Mouse (Mus musculus) spleen, adult 2 months (tissue): ENCODE results near the gene Pih1d2. TPM values are rescaled to one million over a fixed set of nuclear protein-coding genes. Genes with fewer than 3 reads are reported as not detected.

Experiments used
- DNase-seq, 2 experiments: peaks; one replicate each; pipeline versions ENCODE4 v3.0.0 to v3.0.0-alpha.2; 2012 to 2021; ENCODE audit warnings: low spot score in 2 of 2, low read depth in 1 of 2
- H3K27ac ChIP-seq: fragments of 200-500 bp; 2 replicates; pipeline ENCODE4 v1.5.1; 2012; ENCODE audit warnings: low read length, inconsistent platforms; ENCODE audit not compliant: insufficient read depth
- H3K27me3 ChIP-seq: fragments of 200-500 bp; 2 replicates; pipeline ENCODE4 v1.6.1; 2012; ENCODE audit warnings: mild to moderate bottlenecking, moderate library complexity, low read length, inconsistent platforms; ENCODE audit not compliant: control insufficient read depth, insufficient read depth
- H3K36me3 ChIP-seq: fragments of 200-500 bp; 2 replicates; pipeline ENCODE4 v1.6.1; 2012; ENCODE audit warnings: mild to moderate bottlenecking, low read length, inconsistent platforms; ENCODE audit not compliant: control insufficient read depth, insufficient read depth
- H3K4me1 ChIP-seq: fragments of 200-500 bp; 2 replicates; pipeline ENCODE4 v1.6.1; 2011; ENCODE audit warnings: inconsistent platforms; ENCODE audit not compliant: control insufficient read depth, insufficient read depth, insufficient read length
- H3K4me3 ChIP-seq: fragments of 200-500 bp; 2 replicates; pipeline ENCODE4 v1.5.1; 2011; ENCODE audit warnings: mild to moderate bottlenecking, inconsistent platforms; ENCODE audit not compliant: insufficient read depth, insufficient read length; ENCODE audit errors: extremely low read depth
- CTCF ChIP-seq: fragments of 200-500 bp; IDR thresholded peaks from 2 replicates; pipeline ENCODE4 v1.5.1; 2011; ENCODE audit warnings: mild to moderate bottlenecking, inconsistent platforms; ENCODE audit not compliant: insufficient read depth, insufficient read length, insufficient replicate concordance; ENCODE audit errors: extremely low read depth
- POLR2A ChIP-seq: fragments of 200-500 bp; IDR thresholded peaks from 2 replicates; pipeline ENCODE4 v1.6.1; 2011; ENCODE audit warnings: low read depth, low read length, inconsistent platforms
- WGBS: fragments of 180-500 bp; shearing (Covaris S2); methylation state at CpG from one replicate; pipeline ENCODE4 v1.1.7; 2018; 5-methylcytosine and 5-hydroxymethylcytosine counted together
- polyA plus RNA-seq: library from polyadenylated mRNA; depleted of rRNA; stranded (reverse); fragments of >200 nt; gene quantifications from 2 replicates; pipeline ENCODE4 v1.2.3, GENCODE M21; 2012

Gene Pih1d2
- polyA plus RNA-seq, 1 experiment, result 0.07 TPM

GRCm38 (mm10) chr9:50658391-50658790 is 41.3 kb downstream of the Pih1d2 start:
- H3K4me3 ChIP-seq, result peak overlapping the region; percentile 98
- WGBS, result 17% methylated on average over 5 of the region's 5 CpGs
- H3K4me1 ChIP-seq, result peaks cover 6% of the 10 kb centered on the region
- TF ChIP-seq CTCF, result no peak
- no peak for TF ChIP-seq POLR2A
- no peaks in the 10 kb centered on the region for H3K27me3 ChIP-seq
- DNase-seq, result no peak
- peaks cover 5% of the 10 kb centered on the region; the same call in 1 of the 2 replicates for H3K36me3 ChIP-seq
- H3K27ac ChIP-seq, result no peak overlapping the region

DNA sequence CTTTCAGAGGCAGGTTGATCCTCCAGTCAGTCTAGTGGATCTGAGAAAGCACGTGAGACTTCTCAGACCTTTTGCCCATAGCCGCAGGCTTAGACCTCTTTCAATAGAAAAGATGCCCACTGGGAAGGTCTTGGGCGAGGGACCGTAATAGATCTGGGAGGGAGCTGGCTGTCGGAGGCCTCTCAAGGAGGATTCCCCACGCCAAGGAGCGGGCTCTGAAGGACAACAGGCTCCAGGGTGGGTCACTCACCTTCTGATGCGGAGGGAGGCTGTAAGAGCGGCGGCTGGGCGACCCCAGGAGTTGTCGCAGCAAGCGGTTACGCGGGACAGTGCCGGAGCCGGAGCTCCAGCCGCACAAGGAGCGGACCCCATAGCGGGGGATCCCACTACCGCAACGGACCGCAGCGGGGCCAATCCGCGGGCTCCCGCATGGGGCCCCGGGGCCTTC is 41.8 kb downstream of the Pih1d2 start:
- Histone ChIP-seq H3K4me3 (peak overlapping the region; percentile 98), H3K27ac (no peak overlapping the region), H3K27me3 (no peaks in the 10 kb centered on the region), H3K36me3 (peaks cover 3% of the 10 kb centered on the region; the same call in 1 of the 2 replicates), H3K4me1 (peaks cover 6% of the 10 kb centered on the region)
- no peak for DNase-seq
- TF ChIP-seq POLR2A, result no peak
- no peak for TF ChIP-seq CTCF
- WGBS, result 1% methylated on average over 28 of the region's 28 CpGs

DNA sequence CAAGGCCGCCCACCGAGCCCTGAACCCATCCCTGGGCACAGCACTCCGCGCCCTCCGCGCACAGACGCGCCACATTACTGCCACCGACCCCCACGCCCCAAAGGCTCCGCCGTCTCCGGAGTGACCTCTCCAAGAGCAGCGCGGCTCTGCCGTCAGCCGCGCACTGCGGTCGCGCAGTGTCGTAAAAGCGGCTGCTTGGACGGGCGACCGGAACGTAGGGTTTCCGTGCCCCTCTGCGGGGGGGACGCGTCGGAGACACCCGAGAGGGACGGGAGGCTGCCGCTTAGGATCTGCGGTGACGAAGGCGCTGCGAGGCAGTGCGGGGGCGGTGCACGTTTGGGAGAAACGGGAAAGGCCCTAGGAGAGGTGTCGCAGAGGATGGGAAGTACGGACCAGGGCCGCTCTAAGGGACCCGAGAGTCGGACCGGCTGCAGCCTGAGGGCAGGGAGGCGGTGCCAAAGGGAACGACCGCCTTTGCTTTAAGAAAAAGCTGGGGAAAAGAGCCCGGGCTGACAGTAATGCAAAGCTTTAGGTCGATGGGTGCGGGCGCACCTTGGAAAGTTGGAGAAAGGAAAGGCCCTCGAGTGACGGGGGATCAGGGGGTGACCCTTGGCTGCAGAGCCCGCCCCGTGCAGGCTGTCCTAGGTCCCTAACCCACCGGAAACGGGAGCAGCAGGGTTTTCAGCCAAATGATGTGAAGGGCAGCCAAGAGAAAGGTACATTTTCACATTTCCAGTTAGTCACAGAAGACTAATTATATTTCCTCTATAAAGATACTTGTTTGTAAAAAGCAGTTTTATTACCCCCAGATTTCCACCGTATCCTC is 42.5 kb downstream of the Pih1d2 start, which contains the start of gene Dlat:
Gene Dlat (minus strand): TSS at position 389 of the 826 bp plus-strand sequence.
- TF ChIP-seq POLR2A (peak; percentile 49; the same call in 1 of the 2 replicates), CTCF (no peak)
- WGBS, result under 1% methylated on average over 63 of the region's 63 CpGs
- DNase-seq, result peak; percentile 52 to 84
- no peaks in the 10 kb centered on the region for H3K27me3 ChIP-seq
- H3K36me3 ChIP-seq, result peaks cover 3% of the 10 kb centered on the region; the same call in 1 of the 2 replicates
- peak within 1 kb of the TSS; percentile 65 for H3K27ac ChIP-seq
- H3K4me1 ChIP-seq, result peaks cover 6% of the 10 kb centered on the region
- peak within 1 kb of the TSS; percentile 98 for H3K4me3 ChIP-seq

- H3K27ac ChIP-seq, result no peak overlapping the region
- no peaks in the 10 kb centered on the region for H3K27me3 ChIP-seq
- WGBS, result 20% methylated on average over 12 of the region's 12 CpGs
- peak overlapping the region; percentile 20 for H3K4me3 ChIP-seq
- peaks cover 3% of the 10 kb centered on the region; the same call in 1 of the 2 replicates for H3K36me3 ChIP-seq
- peaks cover 6% of the 10 kb centered on the region for H3K4me1 ChIP-seq
- TF ChIP-seq CTCF (no peak), POLR2A (no peak)
- no peak for DNase-seq
Measured at GRCm38 (mm10) chr9:50660431-50660830, 43.3 kb downstream of the Pih1d2 start.

- Histone ChIP-seq H3K4me1 (peaks cover 3% of the 10 kb centered on the region), H3K27me3 (no peaks in the 10 kb centered on the region), H3K27ac (no peak overlapping the region), H3K36me3 (no peaks in the 10 kb centered on the region), H3K4me3 (no peak overlapping the region)
- TF ChIP-seq POLR2A (no peak), CTCF (no peak)
- 84% methylated on average over 5 of the region's 5 CpGs for WGBS
- no peak for DNase-seq
Measured at GRCm38 (mm10) chr9:50664826-50665225, 47.7 kb downstream of the Pih1d2 start.

GRCm38 (mm10) chr9:50666442-50666841 is 49.3 kb downstream of the Pih1d2 start:
- no peaks in the 10 kb centered on the region for H3K36me3 ChIP-seq
- H3K4me1 ChIP-seq, result no peaks in the 10 kb centered on the region
- TF ChIP-seq POLR2A (no peak), CTCF (no peak)
- 75% methylated on average over 6 of the region's 6 CpGs for WGBS
- no peak overlapping the region for H3K27ac ChIP-seq
- no peak for DNase-seq
- H3K4me3 ChIP-seq, result no peak overlapping the region
- no peaks in the 10 kb centered on the region for H3K27me3 ChIP-seq
